Mouse (Mus musculus) cerebellum, adult 9-10 months (tissue): ENCODE measurements around the gene Ccdc28b.
A peak's percentile ranks its signal among the peaks of the same experiment; 100 is the strongest.

Experiments
- DNase-seq: peaks from one replicate; pipeline ENCODE4 v3.0.0; 2022

The Ccdc28b gene

DNA sequence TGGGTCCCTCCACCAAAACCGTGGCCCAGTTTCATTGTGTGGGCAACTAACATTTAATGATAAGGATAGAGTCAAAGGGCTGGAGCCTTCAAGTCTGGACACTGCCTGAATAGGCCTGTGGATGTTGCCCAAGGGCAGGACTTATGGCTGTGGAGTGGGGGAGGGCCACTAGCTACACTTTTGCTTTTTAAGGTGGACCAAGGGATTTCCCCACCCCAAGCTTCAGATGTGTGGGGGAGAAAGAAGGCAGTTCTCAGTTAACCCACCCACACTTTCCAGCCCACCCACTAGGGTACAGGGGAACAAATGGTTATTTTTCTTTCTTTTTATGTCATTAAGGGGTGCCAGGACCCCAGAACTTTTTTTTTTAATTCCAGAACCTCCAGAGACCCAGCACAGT, 39.4 kb downstream of the Ccdc28b start:
- DNase-seq = no peak

DNA sequence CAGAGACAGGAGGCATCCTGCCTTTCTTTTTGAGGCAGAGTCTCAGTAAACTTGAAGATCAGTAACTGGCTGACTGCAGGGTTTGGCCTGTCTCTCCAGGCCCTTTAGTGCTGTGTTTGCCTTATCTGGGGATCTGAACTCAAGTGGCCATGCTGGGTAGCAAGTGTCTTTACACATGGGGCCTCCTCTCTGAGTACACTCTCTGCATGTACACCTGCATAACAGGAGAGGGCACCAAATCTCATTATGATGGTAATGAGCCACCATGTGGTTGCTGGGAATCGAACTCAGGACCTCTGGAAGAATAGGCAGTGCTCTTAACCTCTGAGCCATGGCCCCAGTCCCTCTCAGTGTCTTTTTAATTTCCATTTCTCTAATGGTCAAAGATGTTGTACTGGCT, 41.5 kb downstream of the Ccdc28b start:
- DNase-seq = no peak

DNA sequence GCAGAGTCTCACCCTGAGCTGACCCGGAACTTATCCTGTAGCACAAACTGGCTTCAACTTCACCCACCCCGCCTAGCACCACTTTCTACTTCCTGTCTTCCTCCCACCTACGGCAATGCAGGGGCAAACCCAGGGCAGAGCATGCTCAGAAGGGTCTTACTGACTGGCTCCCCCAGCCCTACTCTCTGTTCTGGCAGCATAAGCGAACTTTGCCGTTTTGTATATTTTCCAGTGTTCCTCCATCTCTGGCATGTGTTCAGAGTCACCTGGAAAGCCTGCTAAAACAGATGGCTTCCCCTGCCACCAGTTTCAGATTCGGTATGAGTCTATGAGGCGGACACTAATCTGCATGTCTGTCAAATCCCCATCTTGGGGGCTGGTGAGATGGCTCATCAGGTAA, 43.4 kb downstream of the Ccdc28b start:
- peak; percentile 73 for DNase-seq

- no peak for DNase-seq
Measured at GRCm38 (mm10) chr4:129578466-129578865, 45.3 kb downstream of the Ccdc28b start, which contains the start of gene Fam167b. TSS of gene Fam167b (minus strand) at chr4:129578549.

DNA sequence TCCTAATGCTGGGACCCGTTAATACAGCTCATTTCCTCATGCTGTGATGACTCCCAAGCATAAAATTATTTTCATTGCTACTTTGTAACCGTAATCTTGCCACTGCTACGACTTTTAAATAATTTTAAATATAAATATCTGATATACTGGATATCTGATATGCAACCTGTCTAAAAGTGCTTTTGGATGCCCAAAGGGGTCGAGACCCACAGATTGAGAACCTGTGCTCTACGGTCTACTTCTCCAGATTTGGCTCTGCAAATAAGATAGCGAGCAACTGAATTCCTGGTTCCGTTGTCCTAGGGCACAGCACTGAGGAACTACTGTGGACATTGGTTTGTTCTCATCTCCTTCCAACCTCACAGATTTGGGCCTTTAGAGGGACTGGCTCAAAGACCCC, 46.1 kb downstream of the Ccdc28b start:
- no peak for DNase-seq

DNA sequence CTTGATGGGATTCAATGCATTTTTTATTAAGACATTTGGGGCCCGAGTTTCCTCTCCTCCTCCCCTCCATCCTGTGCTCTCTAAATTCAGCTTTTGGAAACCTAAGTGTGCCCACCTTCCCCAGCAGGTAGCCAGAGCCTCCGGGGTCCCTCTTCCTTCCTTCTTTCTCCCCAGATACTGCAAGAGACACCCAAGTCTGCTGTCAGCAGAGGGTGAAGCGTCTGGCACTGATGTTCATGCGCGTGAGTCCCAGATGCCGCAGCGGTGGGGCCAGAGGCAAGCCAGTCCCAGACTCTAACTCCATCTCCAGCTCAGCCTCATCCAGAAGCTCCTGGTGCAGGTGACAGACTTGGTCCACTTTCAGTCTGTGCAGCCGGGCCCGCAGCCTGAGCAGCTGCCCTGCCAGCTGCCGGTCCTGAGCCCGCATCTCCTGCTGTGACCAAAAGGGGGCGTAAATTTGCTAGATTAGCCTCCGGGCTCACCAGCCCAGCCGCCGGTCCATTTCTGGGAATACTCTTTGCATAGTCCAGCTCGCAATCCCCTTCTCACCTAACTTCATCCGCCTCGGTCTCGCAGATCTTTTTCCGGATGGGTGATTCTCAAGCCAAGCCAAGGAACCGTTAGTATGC, 46.8 kb downstream of the Ccdc28b start:
- no peak for DNase-seq

DNA sequence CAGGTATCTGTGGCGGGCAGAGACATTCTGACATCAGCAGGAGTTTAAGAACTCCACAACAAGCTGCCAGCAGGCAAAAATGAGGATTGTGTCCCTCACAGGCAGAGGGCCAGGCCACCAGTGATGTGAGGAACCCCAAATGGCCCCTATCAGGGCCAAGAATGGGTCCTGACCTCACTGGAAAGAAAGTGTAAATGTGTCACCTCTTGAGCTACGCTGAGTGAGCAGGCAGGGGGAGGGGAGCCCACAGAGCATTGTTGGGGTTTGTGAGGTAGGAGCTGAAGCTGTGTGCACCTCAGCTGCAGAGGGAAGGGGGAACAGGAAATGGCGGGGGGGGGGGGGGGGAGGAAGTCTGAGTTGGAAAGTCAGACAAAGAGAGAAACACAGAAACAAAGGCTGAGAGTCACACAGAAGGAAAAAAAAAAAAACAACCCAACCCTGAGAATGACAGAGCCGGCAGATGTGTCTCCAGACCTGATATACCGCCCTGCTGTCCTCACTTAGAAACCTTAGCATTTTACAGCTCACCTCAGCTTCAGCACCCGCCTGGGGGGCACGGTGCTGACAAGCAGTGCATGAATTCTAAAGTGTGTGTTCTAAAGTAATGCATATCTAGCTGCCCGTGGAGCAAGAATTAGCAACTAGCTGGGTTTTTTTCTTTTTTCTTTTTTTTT, 48.4 kb downstream of the Ccdc28b start:
- DNase-seq = no peak

- DNase-seq = no peak
Measured at GRCm38 (mm10) chr4:129573430-129573829, 50.3 kb downstream of the Ccdc28b start, which contains the start of gene Lck. TSS of gene Lck (minus strand) at chr4:129573641.

DNA sequence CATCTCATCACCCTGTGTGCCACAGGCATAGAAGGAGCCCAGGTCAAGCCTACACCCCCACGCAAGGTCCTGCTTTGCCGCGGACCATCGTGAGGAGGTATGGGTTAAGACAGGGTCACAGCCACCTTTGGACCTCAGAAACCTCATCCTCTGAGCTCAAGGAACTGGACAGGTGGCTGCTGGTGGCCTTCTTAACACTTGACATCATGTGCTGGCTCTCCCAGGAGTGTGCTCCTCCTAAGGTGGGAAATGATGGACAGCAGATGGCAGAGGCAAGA, 50.7 kb downstream of the Ccdc28b start:
- DNase-seq = no peak

GRCm38 (mm10) chr4:129572236-129573092, 51.3 kb downstream of the Ccdc28b start:
- DNase-seq = no peak

DNA sequence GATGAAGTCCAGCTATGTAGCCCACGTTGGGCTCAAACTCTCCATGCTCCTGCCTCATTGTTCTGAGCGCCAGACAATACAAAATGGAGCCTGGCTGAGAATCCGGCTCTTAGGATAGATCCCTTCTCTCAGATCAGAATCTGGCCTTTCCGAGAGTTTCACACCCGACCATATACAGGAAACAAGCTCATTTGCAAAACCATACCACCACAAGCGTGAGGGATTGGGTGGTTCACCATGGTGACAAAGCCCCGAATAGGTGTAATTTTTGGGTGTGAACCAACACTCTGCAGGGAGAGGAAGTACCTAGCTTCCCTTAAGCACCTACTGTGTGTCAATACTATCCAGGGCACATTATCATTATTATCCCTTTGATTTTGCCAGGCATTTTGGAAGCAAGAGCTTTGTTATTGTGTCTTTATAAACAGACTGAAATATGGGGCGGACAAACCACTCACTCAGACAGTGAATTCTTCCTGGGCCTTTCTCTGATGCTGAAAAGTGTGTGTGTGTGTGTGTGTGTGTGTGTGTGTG, 52.1 kb downstream of the Ccdc28b start:
- no peak for DNase-seq

GRCm38 (mm10) chr4:129570028-129570427, 53.7 kb downstream of the Ccdc28b start:
- no peak for DNase-seq
